Mouse (Mus musculus) embryonic facial prominence, embryonic 10.5 days (tissue): ENCODE data around the gene Smyd4. TPM values are rescaled to one million over a fixed set of nuclear protein-coding genes. Genes with fewer than 3 reads are reported as not detected.

Source experiments
- DNase-seq: peaks from one replicate; pipeline ENCODE4 v3.0.0-alpha.2; 2017; ENCODE audit warnings: low spot score
- H3K27ac ChIP-seq: fragments of 300-500 bp; sonication (generic); replicated peaks from 2 replicates; pipeline ENCODE4 v1.5.1; 2016; ENCODE audit warnings: mild to moderate bottlenecking
- H3K27me3 ChIP-seq: fragments of 300-500 bp; sonication (generic); replicated peaks from 2 replicates; pipeline ENCODE4 v1.6.1; 2016; ENCODE audit warnings: low read depth, mild to moderate bottlenecking; ENCODE audit not compliant: poor library complexity, severe bottlenecking
- H3K36me3 ChIP-seq: fragments of 300-500 bp; sonication (generic); replicated peaks from 2 replicates; pipeline ENCODE4 v1.6.1; 2016; ENCODE audit warnings: mild to moderate bottlenecking, moderate library complexity
- H3K4me1 ChIP-seq: fragments of 300-500 bp; sonication (generic); 2 replicates; pipeline ENCODE4 v1.6.1; 2016
- H3K4me3 ChIP-seq: fragments of 300-500 bp; sonication (generic); 2 replicates; pipeline ENCODE4 v1.5.1; 2016; ENCODE audit warnings: mild to moderate bottlenecking, moderate library complexity
- H3K9me3 ChIP-seq: fragments of 300-500 bp; sonication (generic); 2 replicates; pipeline ENCODE4 v1.6.1; 2016; ENCODE audit warnings: mild to moderate bottlenecking
- WGBS: fragments of 180-500 bp; shearing (Covaris S2); methylation state at CpG from one replicate; pipeline ENCODE4 v1.1.7; 2016; 5-methylcytosine and 5-hydroxymethylcytosine counted together
- microRNA-seq: library from miRNA; unstranded; fragments of <30 nt; microRNA quantifications from one replicate; pipeline ENCODE4, GENCODE M21; 2017
- polyA plus RNA-seq: library from polyadenylated mRNA; unstranded; fragments of >200 nt; fragmentation: Nextera tagmentation; extraction: Ambion mirVana; gene quantifications from 2 replicates; pipeline ENCODE4 v1.2.1, GENCODE M21; 2016

Smyd4 gene
- polyA plus RNA-seq, 1 experiment from 2014 or later, result 18.2 TPM

GRCm38 (mm10) chr11:75449695-75450094, 101.5 kb downstream of the Smyd4 start:
- peaks cover 51% of the 10 kb centered on the region for H3K36me3 ChIP-seq
- H3K4me1 ChIP-seq, result peaks cover 28% of the 10 kb centered on the region
- peaks cover 15% of the 10 kb centered on the region for H3K27me3 ChIP-seq
- H3K27ac ChIP-seq, result 0 out of 2 replicates have a peak overlapping the region, but pooled peaks have one; percentile 11
- no peak for DNase-seq
- no peaks in the 10 kb centered on the region for H3K9me3 ChIP-seq
- H3K4me3 ChIP-seq, result no peak overlapping the region
- 89% methylated on average over 7 of the region's 7 CpGs for WGBS

- H3K36me3 ChIP-seq, result peaks cover 46% of the 10 kb centered on the region
- H3K9me3 ChIP-seq, result no peaks in the 10 kb centered on the region
- peaks cover 33% of the 10 kb centered on the region for H3K4me1 ChIP-seq
- no peak overlapping the region for H3K4me3 ChIP-seq
- H3K27me3 ChIP-seq, result peaks cover 15% of the 10 kb centered on the region
- no peak overlapping the region for H3K27ac ChIP-seq
- no peak for DNase-seq
- 84% methylated on average over 8 of the region's 8 CpGs for WGBS
Measured at GRCm38 (mm10) chr11:75450304-75450908, 102.2 kb downstream of the Smyd4 start.

GRCm38 (mm10) chr11:75450936-75451335, 102.7 kb downstream of the Smyd4 start:
- peaks cover 42% of the 10 kb centered on the region for H3K36me3 ChIP-seq
- H3K27me3 ChIP-seq, result peaks cover 15% of the 10 kb centered on the region
- 87% methylated on average over 15 of the region's 15 CpGs for WGBS
- H3K4me1 ChIP-seq, result peaks cover 33% of the 10 kb centered on the region
- no peaks in the 10 kb centered on the region for H3K9me3 ChIP-seq
- H3K4me3 ChIP-seq, result no peak overlapping the region
- DNase-seq, result no peak
- no peak overlapping the region; the same call in 1 of the 2 replicates for H3K27ac ChIP-seq

DNA sequence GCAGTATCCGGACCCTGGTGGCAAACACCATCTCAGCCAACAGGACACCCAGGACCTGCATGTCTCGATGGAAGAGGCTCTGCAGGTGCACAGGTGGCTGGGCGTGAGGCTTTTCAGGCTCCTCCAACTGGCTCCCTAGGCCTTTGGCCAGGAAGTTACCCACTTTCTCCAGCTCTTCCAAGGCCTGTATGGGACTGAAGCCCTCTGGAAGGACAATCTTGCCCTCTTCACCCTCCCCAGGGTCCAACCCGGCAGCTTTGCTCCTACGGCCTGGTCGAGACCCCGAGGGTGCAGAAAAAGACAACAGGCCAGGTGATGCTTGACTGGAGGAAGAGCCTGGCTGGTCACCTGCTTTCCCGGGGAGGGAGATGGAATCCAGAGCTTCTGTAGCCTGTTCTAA, 103.8 kb downstream of the Smyd4 start:
- DNase-seq, result no peak
- no peak overlapping the region for H3K27ac ChIP-seq
- H3K4me3 ChIP-seq, result no peak overlapping the region
- peaks cover 37% of the 10 kb centered on the region for H3K36me3 ChIP-seq
- no peaks in the 10 kb centered on the region for H3K9me3 ChIP-seq
- 94% methylated on average over 8 of the region's 8 CpGs for WGBS
- peaks cover 33% of the 10 kb centered on the region for H3K4me1 ChIP-seq
- H3K27me3 ChIP-seq, result peaks cover 15% of the 10 kb centered on the region

- Histone ChIP-seq H3K4me1 (peaks cover 33% of the 10 kb centered on the region), H3K27me3 (peaks cover 15% of the 10 kb centered on the region), H3K27ac (no peak overlapping the region), H3K4me3 (peak overlapping the region; percentile 85; the same call in 1 of the 2 replicates), H3K36me3 (peaks cover 29% of the 10 kb centered on the region), H3K9me3 (no peaks in the 10 kb centered on the region)
- no peak for DNase-seq
- 92% methylated on average over 31 of the region's 31 CpGs for WGBS
Measured at GRCm38 (mm10) chr11:75452812-75453557, 104.8 kb downstream of the Smyd4 start.

DNA sequence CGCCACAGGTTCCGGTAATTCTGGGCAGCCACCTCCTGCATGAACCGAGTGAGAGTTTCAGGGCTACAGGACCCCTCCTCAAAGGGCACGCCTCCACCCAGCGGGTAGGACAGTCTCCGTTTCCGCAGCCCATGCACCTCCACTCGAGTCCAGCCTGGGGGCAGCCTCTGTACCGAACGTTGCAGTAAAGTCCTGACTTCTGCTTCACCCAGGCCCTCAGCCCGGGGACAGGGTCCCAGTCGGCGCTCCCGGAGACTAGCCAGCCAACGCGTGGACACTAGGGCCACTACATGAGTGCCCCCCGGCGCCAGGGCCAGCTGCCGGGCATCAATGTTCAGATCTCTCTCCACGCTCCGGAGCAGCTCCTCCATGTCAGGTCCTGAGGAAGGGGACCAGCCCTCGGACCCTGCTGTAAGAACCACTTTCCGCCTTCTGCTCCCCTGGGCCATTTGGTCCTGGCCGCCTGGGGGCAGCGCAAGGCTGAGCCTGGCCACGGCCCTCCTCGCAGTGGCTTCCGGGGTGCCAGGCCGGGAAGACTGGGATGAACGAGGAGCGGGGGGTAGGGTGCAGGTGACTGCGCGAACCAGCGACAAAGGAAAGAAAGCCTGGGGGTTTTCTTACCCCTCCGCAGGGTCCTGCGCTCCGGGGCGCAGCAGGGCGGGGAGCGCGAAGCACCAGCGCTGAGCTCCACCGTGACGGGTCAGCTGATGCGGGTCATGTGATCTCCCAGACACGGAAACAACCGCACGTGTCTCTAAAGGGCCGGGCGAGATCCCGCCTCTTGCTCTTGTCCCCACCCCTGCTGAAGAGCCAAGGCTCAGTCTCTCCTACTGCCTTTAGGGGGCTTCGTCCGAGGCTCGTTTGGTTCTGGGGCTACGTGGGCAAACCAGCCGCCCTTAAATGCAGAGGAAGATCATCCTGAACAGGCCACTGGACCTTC, 106.0 kb downstream of the Smyd4 start, which contains the start of gene Wdr81:
Gene Wdr81, minus strand, starts transcription at position 727 of the 940 bp plus-strand sequence.
- peaks cover 36% of the 10 kb centered on the region for H3K4me1 ChIP-seq
- H3K27ac ChIP-seq, result peak within 1 kb of the TSS; percentile 82
- 2% methylated on average over 56 of the region's 56 CpGs for WGBS
- peak; percentile 94 for DNase-seq
- peaks cover 16% of the 10 kb centered on the region for H3K36me3 ChIP-seq
- peaks cover 15% of the 10 kb centered on the region for H3K27me3 ChIP-seq
- H3K4me3 ChIP-seq, result peak within 1 kb of the TSS; percentile 85
- no peaks in the 10 kb centered on the region for H3K9me3 ChIP-seq

Small RNAs within 50 kb of the gene (microRNA-seq; reads per million reads assigned to microRNA genes)
- gene Gm47300, result not detected

Other genes starting within 250 kb of the Smyd4 start
- 0.23 and 1.3 TPM in 2 replicates for gene Hic1, start 178.9 kb upstream of the Smyd4 start, polyA plus RNA-seq
- gene Ovca2, start 169.6 kb upstream of the Smyd4 start, polyA plus RNA-seq, result 35.4 and 36.7 TPM in 2 replicates
- gene Dph1, start 157.2 kb upstream of the Smyd4 start, polyA plus RNA-seq, result 24.9 and 29.2 TPM in 2 replicates
- gene Rtn4rl1, start 154.7 kb upstream of the Smyd4 start, polyA plus RNA-seq, result 1.5 and 2.1 TPM in 2 replicates
- 192 and 201 TPM in 2 replicates for gene Rpa1, start 109 bp upstream of the Smyd4 start, polyA plus RNA-seq
- gene Serpinf1, start 74.3 kb downstream of the Smyd4 start, polyA plus RNA-seq, result 211 and 216 TPM in 2 replicates
- gene Serpinf2, start 91.2 kb downstream of the Smyd4 start, polyA plus RNA-seq, result not detected in 2 replicates
- 6.0 and 6.8 TPM in 2 replicates for gene Wdr81, start 106.3 kb downstream of the Smyd4 start, polyA plus RNA-seq
- gene Tlcd2, start 113.3 kb downstream of the Smyd4 start, polyA plus RNA-seq, result 11.1 and 12.7 TPM in 2 replicates
- gene Prpf8, start 138.4 kb downstream of the Smyd4 start, polyA plus RNA-seq, result 74.0 and 76.5 TPM in 2 replicates
- 0.17 and 0.23 TPM in 2 replicates for gene Rilp, start 161.7 kb downstream of the Smyd4 start, polyA plus RNA-seq
- 4.8 and 5.1 TPM in 2 replicates for gene Scarf1, start 165.1 kb downstream of the Smyd4 start, polyA plus RNA-seq
- gene Slc43a2, start 183.3 kb downstream of the Smyd4 start, polyA plus RNA-seq, result 5.1 and 5.6 TPM in 2 replicates
- 61.5 TPM in 2 replicates for gene Pitpna, start 239.7 kb downstream of the Smyd4 start, polyA plus RNA-seq